Mouse (Mus musculus): ENCODE results near the gene Gm10320. TPM values are rescaled to one million over a fixed set of nuclear protein-coding genes. Genes with fewer than 3 reads are reported as not detected.

Gene Gm10320
- not detected for total RNA-seq (2023)

GRCm38 (mm10) chr13:98491909-98492308 is at the start of gene Gm10320:
Gene Gm10320 (minus strand): TSS chr13:98492001.

Other genes starting within 250 kb of the Gm10320 start
- 10 to 100 TPM; 64.7 to 67.0 TPM for gene Utp15, start 229.0 kb downstream of the Gm10320 start, total RNA-seq (2023)
- gene Ankra2, start 228.9 kb downstream of the Gm10320 start, total RNA-seq (2023) = 10 to 100 TPM; 37.0 to 38.5 TPM
- not detected for gene Gm21976, start 212.1 kb downstream of the Gm10320 start, total RNA-seq (2023)
- 100 to 1,000 TPM; 401 to 408 TPM for gene Btf3, start 175.0 kb downstream of the Gm10320 start, total RNA-seq (2023)
- gene Foxd1, start 137.8 kb downstream of the Gm10320 start, total RNA-seq (2023) = under 1 TPM; 0.09 to 0.18 TPM
- not detected for gene Tmem174, start 145.4 kb upstream of the Gm10320 start, total RNA-seq (2023)
- gene Tmem171, start 202.8 kb upstream of the Gm10320 start, total RNA-seq (2023) = not detected

Data from B cell, adult 67 days (primary cell).